Mouse (Mus musculus) forebrain, postnatal 0 days (tissue): ENCODE measurements around the gene Enox1. TPM values are rescaled to one million over a fixed set of nuclear protein-coding genes. Genes with fewer than 3 reads are reported as not detected.

ENCODE experiments used
- ATAC-seq: fragments of 200-750 bp; cut with Nextera tagmentation; 2 replicates; pipeline ENCODE4 v1.8.0; 2017; ENCODE audit warnings: mild to moderate bottlenecking, moderate library complexity
- DNase-seq: peaks from one replicate; pipeline ENCODE4 v3.0.0-alpha.2; 2015
- H3K27ac ChIP-seq: fragments of 300-500 bp; sonication (generic); 2 replicates; pipeline ENCODE4 v1.5.1; 2014; ENCODE audit warnings: low read depth, mild to moderate bottlenecking, antibody characterized with exemption, low read length, moderate library complexity, mixed read lengths
- H3K27me3 ChIP-seq: fragments of 300-500 bp; sonication (generic); 2 replicates; pipeline ENCODE4 v1.6.1; 2014; ENCODE audit warnings: mild to moderate bottlenecking, low read length, mixed read lengths; ENCODE audit not compliant: insufficient read depth
- H3K36me3 ChIP-seq: fragments of 300-500 bp; sonication (generic); 2 replicates; pipeline ENCODE4 v1.6.1; 2014; ENCODE audit warnings: mild to moderate bottlenecking, moderate library complexity; ENCODE audit not compliant: insufficient read depth
- H3K4me1 ChIP-seq: fragments of 300-500 bp; sonication (generic); 2 replicates; pipeline ENCODE4 v1.6.1; 2014; ENCODE audit warnings: antibody characterized with exemption; ENCODE audit not compliant: insufficient read depth
- H3K4me2 ChIP-seq: fragments of 300-500 bp; sonication (generic); 2 replicates; pipeline ENCODE4 v1.6.1; 2014; ENCODE audit warnings: low read depth, mild to moderate bottlenecking, moderate library complexity
- H3K4me3 ChIP-seq: fragments of 300-500 bp; sonication (generic); 2 replicates; pipeline ENCODE4 v1.5.1; 2014; ENCODE audit warnings: low read depth, low read length, mixed read lengths
- H3K9ac ChIP-seq: fragments of 300-500 bp; sonication (generic); 2 replicates; pipeline ENCODE4 v1.6.1; 2014; ENCODE audit warnings: mild to moderate bottlenecking
- H3K9me3 ChIP-seq: fragments of 300-500 bp; sonication (generic); 2 replicates; pipeline ENCODE4 v1.6.1; 2016; ENCODE audit warnings: low read length
- CTCF ChIP-seq: sonication (generic); IDR thresholded peaks from 2 replicates; pipeline ENCODE4 v1.5.1; 2016; ENCODE audit warnings: antibody characterized with exemption, control low read depth, low read depth
- WGBS: fragments of 180-500 bp; shearing (Covaris S2); extraction: QIAGEN DNeasy Blood & Tissue Kit; methylation state at CpG from one replicate; pipeline ENCODE4 v1.1.7; 2014; 5-methylcytosine and 5-hydroxymethylcytosine counted together
- polyA plus RNA-seq: library from polyadenylated mRNA; unstranded; fragments of >200 nt; fragmentation: Nextera tagmentation; extraction: Ambion mirVana; gene quantifications from 2 replicates; pipeline ENCODE4 v1.2.1, GENCODE M21; 2015
- total RNA-seq: library from RNA; depleted of rRNA; stranded (reverse); fragments of >200 nt; gene quantifications from 2 replicates; pipeline ENCODE4 v1.2.3, GENCODE M21; 2014

Gene Enox1
- total and polyA plus RNA-seq, 2 experiments from 2014 or later: 39.9 to 61.8 TPM

DNA sequence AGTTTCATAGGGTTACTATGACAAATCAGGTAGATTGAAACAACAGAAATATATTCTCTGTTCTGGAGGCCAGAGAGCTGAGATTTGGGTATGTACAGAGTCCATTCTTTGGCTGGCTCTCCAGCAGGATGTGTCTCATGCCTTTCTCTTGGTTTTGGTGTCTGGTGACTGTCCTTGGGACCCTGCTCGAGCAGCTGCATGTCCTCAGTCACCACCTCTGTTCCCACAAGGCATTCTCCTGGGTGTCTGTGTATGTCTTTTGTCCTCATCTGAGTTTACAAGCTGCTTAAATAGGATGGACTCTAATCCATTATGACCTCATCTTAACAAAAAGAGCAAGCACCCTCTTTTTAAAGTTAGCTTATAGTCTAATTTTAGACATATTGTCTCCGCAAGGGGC lies 410.6 kb downstream of the Enox1 start:
- Histone ChIP-seq H3K4me3 (no peak overlapping the region), H3K4me2 (no peak overlapping the region), H3K27ac (no peak overlapping the region), H3K9me3 (no peaks in the 10 kb centered on the region), H3K36me3 (no peaks in the 10 kb centered on the region), H3K27me3 (no peaks in the 10 kb centered on the region), H3K9ac (no peak overlapping the region), H3K4me1 (no peaks in the 10 kb centered on the region)
- 85% methylated on average over 2 of the region's 2 CpGs for WGBS
- DNase-seq: no peak
- no peak for ATAC-seq
- TF ChIP-seq CTCF: no peak

DNA sequence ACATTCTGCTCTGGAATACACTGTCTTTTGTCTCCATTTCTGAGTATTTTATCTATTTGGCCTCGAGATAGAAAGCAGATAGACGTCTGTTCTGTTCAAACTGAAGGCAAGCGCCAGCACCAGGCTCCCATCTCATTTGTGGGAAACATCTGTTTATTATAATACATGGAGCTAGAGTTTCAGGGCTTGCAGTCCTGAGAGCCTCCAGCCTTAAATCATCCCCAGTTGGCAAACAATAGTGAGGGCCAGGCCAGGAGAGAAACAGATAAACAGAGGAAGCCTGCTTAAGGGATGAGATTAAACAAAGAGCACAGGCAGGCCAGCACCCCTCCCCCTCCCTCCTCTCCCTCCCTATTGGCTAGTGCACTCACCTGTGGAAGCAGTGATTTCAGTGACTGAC lies 417.9 kb downstream of the Enox1 start:
- no peaks in the 10 kb centered on the region for H3K9me3 ChIP-seq
- DNase-seq: no peak
- no peaks in the 10 kb centered on the region for H3K27me3 ChIP-seq
- no peak overlapping the region for H3K4me3 ChIP-seq
- WGBS: 29% methylated on average over 3 of the region's 3 CpGs
- H3K4me1 ChIP-seq: peaks cover 14% of the 10 kb centered on the region; the same call in 1 of the 2 replicates
- TF ChIP-seq CTCF: no peak
- ATAC-seq: peak; percentile 16; the same call in 1 of the 2 replicates
- no peak overlapping the region for H3K9ac ChIP-seq
- no peak overlapping the region for H3K4me2 ChIP-seq
- no peak overlapping the region for H3K27ac ChIP-seq
- H3K36me3 ChIP-seq: no peaks in the 10 kb centered on the region

DNA sequence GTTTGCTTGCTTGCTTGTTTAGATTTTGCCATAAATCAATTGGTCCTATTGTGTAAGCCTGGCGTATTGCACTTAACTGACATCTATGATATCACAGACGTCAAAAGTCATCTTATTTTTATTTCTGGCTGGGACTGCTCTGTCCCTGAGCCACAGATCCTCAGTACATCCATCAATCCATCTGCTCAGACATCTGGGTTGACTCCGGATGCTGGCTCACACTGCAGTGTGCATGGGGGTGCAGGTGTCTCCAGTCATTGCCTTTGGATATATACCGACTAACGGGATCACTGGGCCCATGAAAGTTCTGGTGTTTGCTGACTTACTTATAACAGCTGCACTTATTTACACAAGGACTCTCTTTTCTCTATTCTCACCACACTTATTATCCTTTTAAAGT lies 419.8 kb downstream of the Enox1 start:
- Histone ChIP-seq H3K36me3 (no peaks in the 10 kb centered on the region), H3K4me1 (peaks cover 14% of the 10 kb centered on the region; the same call in 1 of the 2 replicates), H3K4me3 (no peak overlapping the region), H3K27me3 (no peaks in the 10 kb centered on the region), H3K27ac (no peak overlapping the region), H3K9me3 (no peaks in the 10 kb centered on the region), H3K9ac (no peak overlapping the region), H3K4me2 (no peak overlapping the region)
- DNase-seq (no peak), ATAC-seq (no peak)
- 54% methylated on average over 5 of the region's 5 CpGs for WGBS
- no peak for TF ChIP-seq CTCF

DNA sequence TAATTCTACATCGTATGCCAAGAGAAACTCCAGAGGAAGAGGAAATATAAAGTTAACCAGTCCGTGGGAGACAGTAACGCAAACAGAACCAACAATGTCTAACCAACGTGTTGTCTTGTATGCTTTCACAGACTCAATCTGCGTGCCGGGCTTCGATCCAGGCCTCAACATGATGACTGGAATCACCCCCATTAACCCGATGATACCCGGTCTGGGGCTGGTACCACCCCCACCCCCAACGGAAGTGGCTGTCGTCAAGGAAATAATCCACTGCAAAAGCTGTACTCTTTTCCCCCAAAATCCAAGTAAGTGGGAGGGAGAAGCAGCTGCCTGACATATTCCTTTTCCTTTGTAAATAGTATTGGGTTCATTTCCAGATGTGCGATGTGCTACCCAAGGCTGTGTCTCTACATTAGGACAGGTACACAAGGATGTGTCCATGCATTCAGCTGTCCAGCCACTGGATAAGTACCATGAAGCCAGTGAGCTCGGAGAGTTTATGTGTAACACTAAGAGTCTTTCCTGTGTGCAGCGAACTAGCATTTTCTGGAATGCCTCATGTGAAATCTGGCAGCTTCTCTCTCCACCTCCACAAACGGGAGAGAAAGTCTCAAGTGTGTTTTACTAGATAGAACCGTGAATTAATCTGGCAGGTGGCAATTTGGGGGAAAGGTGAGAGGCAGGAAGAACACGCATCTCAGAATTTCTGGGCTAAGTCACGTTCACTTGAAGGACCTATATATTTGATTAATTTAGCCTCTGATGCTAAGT lies 421.1 kb downstream of the Enox1 start:
- 55% methylated on average over 18 of the region's 18 CpGs for WGBS
- DNase-seq (peak; percentile 41), ATAC-seq (no peak)
- Histone ChIP-seq H3K9me3 (no peaks in the 10 kb centered on the region), H3K9ac (no peak overlapping the region), H3K27me3 (no peaks in the 10 kb centered on the region), H3K36me3 (no peaks in the 10 kb centered on the region), H3K4me1 (peaks cover 14% of the 10 kb centered on the region; the same call in 1 of the 2 replicates), H3K27ac (peak overlapping the region; percentile 62), H3K4me2 (no peak overlapping the region), H3K4me3 (no peak overlapping the region)
- no peak for TF ChIP-seq CTCF

DNA sequence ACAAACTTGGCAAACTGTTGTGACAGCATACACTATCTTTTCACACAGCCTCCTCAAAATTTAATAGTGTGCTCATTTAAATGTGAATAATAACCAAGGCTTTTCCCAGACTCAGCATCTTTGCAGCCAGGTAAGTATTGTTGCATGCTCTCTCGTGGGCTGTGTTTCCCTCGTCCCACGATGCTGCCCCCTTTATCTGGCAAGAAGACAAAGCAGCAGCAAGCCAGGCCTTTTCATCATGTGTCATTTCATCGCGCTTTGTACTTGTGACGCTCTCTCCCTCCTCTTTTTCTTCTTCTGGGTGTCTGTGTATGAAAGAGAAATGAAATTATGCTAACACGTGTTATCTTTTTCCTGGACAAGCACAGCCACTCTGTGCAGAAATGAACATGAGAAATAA lies 421.8 kb downstream of the Enox1 start:
- Histone ChIP-seq H3K4me3 (no peak overlapping the region), H3K4me1 (peaks cover 14% of the 10 kb centered on the region; the same call in 1 of the 2 replicates), H3K27me3 (no peaks in the 10 kb centered on the region), H3K9ac (no peak overlapping the region), H3K4me2 (no peak overlapping the region), H3K9me3 (no peaks in the 10 kb centered on the region), H3K36me3 (no peaks in the 10 kb centered on the region), H3K27ac (peak overlapping the region; percentile 62)
- TF ChIP-seq CTCF: no peak
- peak; percentile 33 for DNase-seq
- WGBS: 21% methylated on average over 7 of the region's 7 CpGs
- ATAC-seq: peak; percentile 37; the same call in 1 of the 2 replicates

DNA sequence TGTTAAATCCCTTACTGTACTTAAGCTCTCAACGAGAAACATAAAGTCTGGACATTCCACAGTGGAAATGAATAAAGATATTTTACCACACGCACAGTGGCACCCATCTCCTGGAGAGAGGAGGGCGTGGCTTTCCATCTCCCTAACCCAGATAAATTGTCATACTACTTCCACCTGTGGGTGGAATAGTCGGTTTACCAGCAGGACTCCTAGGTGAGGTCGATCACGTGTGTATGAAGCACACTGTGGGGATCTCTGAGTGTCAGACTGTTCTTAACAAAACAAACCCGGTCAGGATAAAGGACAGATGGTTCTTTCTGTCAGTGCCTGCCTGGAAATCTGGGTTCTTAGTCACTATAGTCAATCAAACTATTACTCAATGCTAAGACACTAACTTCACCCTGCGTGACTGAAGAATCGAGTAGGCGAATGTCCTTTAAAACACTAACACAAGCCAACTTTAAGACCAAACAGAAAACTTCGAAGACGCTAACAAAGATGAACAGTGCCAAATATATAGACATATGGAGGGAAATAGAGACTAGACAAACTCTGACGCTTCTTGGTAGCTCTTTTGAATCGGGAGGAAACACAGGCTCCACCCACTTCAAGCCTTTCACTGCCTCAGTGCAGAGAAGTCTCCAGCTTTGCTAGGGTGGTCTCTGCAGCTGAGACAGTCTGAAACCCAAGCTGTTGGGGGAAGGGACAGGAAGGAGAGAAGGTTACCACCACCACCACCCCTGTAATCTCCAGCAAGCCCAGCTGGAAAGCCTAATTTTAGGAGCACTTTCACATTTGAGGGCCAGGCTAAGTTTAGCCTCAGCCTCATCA lies 423.8 kb downstream of the Enox1 start:
- peaks cover 14% of the 10 kb centered on the region; the same call in 1 of the 2 replicates for H3K4me1 ChIP-seq

DNA sequence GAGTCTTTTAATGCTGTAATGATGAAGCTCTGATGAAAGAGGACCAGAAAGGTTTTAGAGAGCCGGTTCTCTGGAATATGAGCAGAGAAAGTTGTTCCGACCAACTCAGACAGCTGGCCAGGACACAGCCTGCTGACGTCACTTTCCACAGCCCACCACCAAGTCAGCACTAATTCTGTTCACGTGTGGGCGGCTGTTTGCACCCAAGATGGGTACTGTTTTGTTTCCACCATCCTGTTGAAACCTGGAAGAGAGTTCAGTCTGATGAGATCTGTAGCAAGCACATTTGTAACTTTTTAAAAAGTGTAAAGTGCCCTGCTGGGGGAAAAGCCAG lies 424.3 kb downstream of the Enox1 start:
- Histone ChIP-seq H3K9me3 (no peaks in the 10 kb centered on the region), H3K4me3 (no peak overlapping the region), H3K4me2 (no peak overlapping the region), H3K36me3 (no peaks in the 10 kb centered on the region), H3K27me3 (no peaks in the 10 kb centered on the region), H3K4me1 (peaks cover 14% of the 10 kb centered on the region; the same call in 1 of the 2 replicates), H3K9ac (no peak overlapping the region), H3K27ac (no peak overlapping the region)
- no peak; the same call in 1 of the 2 replicates for ATAC-seq
- TF ChIP-seq CTCF: no peak
- no peak for DNase-seq
- WGBS: 48% methylated on average over 5 of the region's 5 CpGs

More for the DNA sequence above, 423.8 kb downstream of the Enox1 start:
- H3K9ac ChIP-seq: no peak overlapping the region
- no peaks in the 10 kb centered on the region for H3K9me3 ChIP-seq
- DNase-seq: peak; percentile 32
- TF ChIP-seq CTCF: no peak
- H3K4me2 ChIP-seq: no peak overlapping the region
- peak overlapping the region; percentile 30; the same call in 1 of the 2 replicates for H3K27ac ChIP-seq
- H3K4me3 ChIP-seq: no peak overlapping the region
- H3K36me3 ChIP-seq: no peaks in the 10 kb centered on the region
- no peaks in the 10 kb centered on the region for H3K27me3 ChIP-seq
- peak; percentile 16 for ATAC-seq
- WGBS: 52% methylated on average over 14 of the region's 14 CpGs
